Mouse (Mus musculus) heart, postnatal 25 days (tissue): ENCODE results near the gene Reep3. TPM values are rescaled to one million over a fixed set of nuclear protein-coding genes. Genes with fewer than 3 reads are reported as not detected.
"Not testable (repeated sequence)": the region's sequence is repeated elsewhere in the genome, so short reads cannot be mapped to it uniquely, and the experiment has no call there.

Source experiments
- DNase-seq: peaks from one replicate; pipeline ENCODE4 v3.0.0; 2022; ENCODE audit warnings: low spot score
- intact Hi-C: fragments of 180-260 bp; cut with DNase I; formaldehyde crosslinking; loops from one replicate; pipeline ENCODE4 v1.15.1; 2025
- total RNA-seq, 2 experiments: library from RNA; stranded (reverse); gene quantifications; 2 replicates each; pipeline ENCODE4 v1.2.3; 2021

The Reep3 gene
- total RNA-seq, 2 experiments from 2014 or later, result 21.4 to 22.9 TPM

GRCm38 (mm10) chr10:67031186-67031585, 65.6 kb downstream of the Reep3 start:
- no peak for DNase-seq
- intact Hi-C loops, result no loop called here

GRCm38 (mm10) chr10:67029297-67029696, 67.4 kb downstream of the Reep3 start:
- no peak for DNase-seq
- intact Hi-C loops, result no loop called here

- intact Hi-C loops, result no loop called here
- no peak for DNase-seq
Measured at GRCm38 (mm10) chr10:67026375-67026774, 70.4 kb downstream of the Reep3 start.

GRCm38 (mm10) chr10:67025573-67026236, 71.0 kb downstream of the Reep3 start:
- intact Hi-C loops, result no loop called here
- DNase-seq, result peak; percentile 68

GRCm38 (mm10) chr10:67024391-67024790, 72.4 kb downstream of the Reep3 start:
- intact Hi-C loops, result no loop called here
- DNase-seq, result no peak

- no peak for DNase-seq
- intact Hi-C loops, result no loop called here
Measured at GRCm38 (mm10) chr10:67023092-67023491, 73.7 kb downstream of the Reep3 start.

- intact Hi-C loops, result no loop called here
- no peak for DNase-seq
Measured at GRCm38 (mm10) chr10:67021494-67021893, 75.3 kb downstream of the Reep3 start.

GRCm38 (mm10) chr10:67018875-67019274, 77.9 kb downstream of the Reep3 start:
- no peak for DNase-seq
- intact Hi-C loops, result no loop called here

- DNase-seq, result no peak
- intact Hi-C loops, result no loop called here
Measured at GRCm38 (mm10) chr10:67017891-67018290, 78.9 kb downstream of the Reep3 start.

- DNase-seq, result no peak
- intact Hi-C loops, result no loop called here
Measured at GRCm38 (mm10) chr10:67017315-67017714, 79.4 kb downstream of the Reep3 start.

- no peak for DNase-seq
- intact Hi-C loops, result no loop called here
Measured at GRCm38 (mm10) chr10:67016615-67017278, 80.0 kb downstream of the Reep3 start.

GRCm38 (mm10) chr10:67014746-67015145, 82.0 kb downstream of the Reep3 start:
- intact Hi-C loops, result no loop called here
- DNase-seq, result no peak

GRCm38 (mm10) chr10:67010521-67010920, 86.2 kb downstream of the Reep3 start:
- intact Hi-C loops, result no loop called here
- DNase-seq, result no peak

- DNase-seq, result no peak
- intact Hi-C loops, result loop anchor here (5.0 kb wide), 4 partner anchors 38 to 183 kb away; partner anchors contain the start of genes Jmjd1c and Reep3
Measured at GRCm38 (mm10) chr10:67004527-67005042, 92.2 kb downstream of the Reep3 start.

GRCm38 (mm10) chr10:67003743-67004526, 92.8 kb downstream of the Reep3 start:
- peak; percentile 31 for DNase-seq
- intact Hi-C loops, result loop anchor here (1.0 to 5.0 kb wide), 4 partner anchors 82 to 183 kb away; partner anchors contain the start of genes Jmjd1c and Reep3

GRCm38 (mm10) chr10:67003009-67003742, 93.6 kb downstream of the Reep3 start:
- intact Hi-C loops, result loop anchor here (1.0 to 5.0 kb wide), 4 partner anchors 81 to 184 kb away; partner anchors contain the start of genes Jmjd1c and Reep3
- peak; percentile 55 for DNase-seq

- peak; percentile 85 for DNase-seq
- intact Hi-C loops, result loop anchor here (1.0 to 5.0 kb wide), 4 partner anchors 80 to 185 kb away; partner anchors contain the start of genes Jmjd1c and Reep3
Measured at GRCm38 (mm10) chr10:67002207-67003008, 94.3 kb downstream of the Reep3 start.

- not testable (repeated sequence) for DNase-seq
- intact Hi-C loops, result loop anchor here (5.0 kb wide), 3 partner anchors 96 to 186 kb away; partner anchors contain the start of genes Jmjd1c and Reep3
Measured at GRCm38 (mm10) chr10:67000958-67001615, 95.7 kb downstream of the Reep3 start.
